Mouse (Mus musculus) heart, postnatal 0 days (tissue): ENCODE results near the gene Mgat4b. TPM values are rescaled to one million over a fixed set of nuclear protein-coding genes. Genes with fewer than 3 reads are reported as not detected.

ENCODE experiments used
- ATAC-seq: fragments of 200-750 bp; cut with Nextera tagmentation; 2 replicates; pipeline ENCODE4 v1.8.0; 2017; ENCODE audit warnings: low read depth, moderate number of reproducible peaks, moderate library complexity; ENCODE audit not compliant: insufficient read depth
- DNase-seq: peaks from one replicate; pipeline ENCODE4 v3.0.0-alpha.2; 2016; ENCODE audit warnings: low spot score
- H3K27ac ChIP-seq: fragments of 300-500 bp; sonication (generic); 2 replicates; pipeline ENCODE4 v1.5.1; 2014; ENCODE audit warnings: low read depth, mild to moderate bottlenecking
- H3K27me3 ChIP-seq: fragments of 300-500 bp; sonication (generic); 2 replicates; pipeline ENCODE4 v1.6.1; 2014; ENCODE audit warnings: low read length, mixed read lengths; ENCODE audit not compliant: control insufficient read depth, insufficient read depth
- H3K36me3 ChIP-seq: fragments of 300-500 bp; sonication (generic); replicated peaks from 2 replicates; pipeline ENCODE4 v1.6.1; 2014; ENCODE audit warnings: low read length, mixed read lengths; ENCODE audit not compliant: control insufficient read depth, insufficient read depth
- H3K4me1 ChIP-seq: fragments of 300-500 bp; sonication (generic); 2 replicates; pipeline ENCODE4 v1.6.1; 2014; ENCODE audit warnings: antibody characterized with exemption; ENCODE audit not compliant: control insufficient read depth, insufficient read depth
- H3K4me2 ChIP-seq: fragments of 300-500 bp; sonication (generic); 2 replicates; pipeline ENCODE4 v1.6.1; 2014; ENCODE audit warnings: low read depth, mild to moderate bottlenecking, low read length, moderate library complexity
- H3K4me3 ChIP-seq: fragments of 300-500 bp; sonication (generic); 2 replicates; pipeline ENCODE4 v1.5.1; 2014; ENCODE audit warnings: low read depth, low read length
- H3K9ac ChIP-seq: fragments of 300-500 bp; sonication (generic); replicated peaks from 2 replicates; pipeline ENCODE4 v1.6.1; 2014; ENCODE audit warnings: low read depth, low read length, mixed read lengths
- H3K9me3 ChIP-seq: fragments of 300-500 bp; sonication (generic); replicated peaks from 2 replicates; pipeline ENCODE4 v1.6.1; 2016; ENCODE audit warnings: low read length; ENCODE audit not compliant: control insufficient read depth
- CTCF ChIP-seq: IDR thresholded peaks from 2 replicates; pipeline ENCODE4 v1.5.1; 2016; ENCODE audit warnings: antibody characterized with exemption, control low read depth, low read depth
- EP300 ChIP-seq: IDR thresholded peaks from 2 replicates; pipeline ENCODE4 v1.6.1; 2016; ENCODE audit warnings: antibody characterized with exemption, low read depth
- WGBS: fragments of 180-500 bp; shearing (Covaris S2); extraction: QIAGEN DNeasy Blood & Tissue Kit; methylation state at CpG from one replicate; pipeline ENCODE4 v1.1.7; 2014; 5-methylcytosine and 5-hydroxymethylcytosine counted together
- polyA plus RNA-seq: library from polyadenylated mRNA; unstranded; fragments of >200 nt; fragmentation: Nextera tagmentation; extraction: Ambion mirVana; gene quantifications from 2 replicates; pipeline ENCODE4 v1.2.1, GENCODE M21; 2015
- total RNA-seq: library from RNA; depleted of rRNA; stranded (reverse); fragments of >200 nt; gene quantifications from 2 replicates; pipeline ENCODE4 v1.2.3, GENCODE M21; 2014; ENCODE audit warnings: low replicate concordance

The Mgat4b gene
- total and polyA plus RNA-seq, 2 experiments from 2014 or later: 39.6 to 69.2 TPM

GRCm38 (mm10) chr11:50252166-50252565, 41.5 kb downstream of the Mgat4b start:
- no peak overlapping the region for H3K9ac ChIP-seq
- TF ChIP-seq EP300 (no peak), CTCF (no peak)
- no peak for DNase-seq
- peaks cover 15% of the 10 kb centered on the region for H3K36me3 ChIP-seq
- no peak overlapping the region for H3K4me3 ChIP-seq
- H3K27me3 ChIP-seq: no peaks in the 10 kb centered on the region
- H3K4me2 ChIP-seq: no peak overlapping the region
- 56% methylated on average over 3 of the region's 3 CpGs for WGBS
- H3K9me3 ChIP-seq: no peaks in the 10 kb centered on the region
- ATAC-seq: peak; percentile 65; the same call in 1 of the 2 replicates
- H3K27ac ChIP-seq: peak overlapping the region; percentile 26; the same call in 1 of the 2 replicates
- no peaks in the 10 kb centered on the region for H3K4me1 ChIP-seq

GRCm38 (mm10) chr11:50252684-50253265, 42.1 kb downstream of the Mgat4b start:
- Histone ChIP-seq H3K4me2 (no peak overlapping the region), H3K9me3 (no peaks in the 10 kb centered on the region), H3K27ac (peak overlapping the region; percentile 26; the same call in 1 of the 2 replicates), H3K27me3 (no peaks in the 10 kb centered on the region), H3K4me1 (no peaks in the 10 kb centered on the region), H3K4me3 (no peak overlapping the region), H3K9ac (no peak overlapping the region), H3K36me3 (peaks cover 21% of the 10 kb centered on the region)
- DNase-seq: no peak
- ATAC-seq: peak; percentile 14; the same call in 1 of the 2 replicates
- WGBS: 59% methylated on average over 11 of the region's 11 CpGs
- TF ChIP-seq EP300: no peak
- no peak for TF ChIP-seq CTCF

GRCm38 (mm10) chr11:50253393-50253792, 42.7 kb downstream of the Mgat4b start:
- Histone ChIP-seq H3K36me3 (peaks cover 27% of the 10 kb centered on the region), H3K4me3 (no peak overlapping the region), H3K4me1 (no peaks in the 10 kb centered on the region), H3K9ac (no peak overlapping the region), H3K4me2 (no peak overlapping the region), H3K27ac (no peak overlapping the region), H3K9me3 (no peaks in the 10 kb centered on the region), H3K27me3 (no peaks in the 10 kb centered on the region)
- TF ChIP-seq CTCF (no peak), EP300 (no peak)
- WGBS: 32% methylated on average over 1 of the region's 1 CpGs
- DNase-seq (no peak), ATAC-seq (no peak)

- H3K4me3 ChIP-seq: no peak overlapping the region
- no peak overlapping the region for H3K27ac ChIP-seq
- 68% methylated on average over 12 of the region's 12 CpGs for WGBS
- ATAC-seq (no peak), DNase-seq (no peak)
- H3K27me3 ChIP-seq: no peaks in the 10 kb centered on the region
- no peaks in the 10 kb centered on the region for H3K9me3 ChIP-seq
- no peak overlapping the region for H3K9ac ChIP-seq
- H3K4me2 ChIP-seq: no peak overlapping the region
- H3K4me1 ChIP-seq: no peaks in the 10 kb centered on the region
- TF ChIP-seq CTCF (no peak), EP300 (no peak)
- peaks cover 34% of the 10 kb centered on the region for H3K36me3 ChIP-seq
Measured at GRCm38 (mm10) chr11:50254010-50254580, 43.4 kb downstream of the Mgat4b start.

DNA sequence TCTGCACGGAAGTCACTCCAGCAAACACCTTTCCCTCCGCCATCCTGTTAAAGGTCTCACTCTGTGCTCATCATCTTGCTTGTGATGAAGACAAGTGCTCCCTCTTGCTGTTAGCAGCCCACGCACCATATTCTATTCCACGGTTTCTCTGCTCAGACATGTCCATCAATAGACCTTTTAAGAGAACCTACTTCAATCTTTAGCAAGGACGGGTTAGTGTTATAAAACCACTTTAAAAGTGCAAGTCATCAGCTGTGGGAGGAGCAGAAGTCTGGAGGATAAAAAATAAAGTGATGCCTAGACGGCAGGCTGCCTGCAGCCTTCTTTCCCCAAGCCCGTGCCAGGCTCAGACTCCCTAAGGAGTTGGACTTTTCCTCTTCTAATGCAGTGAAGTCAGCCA, 45.9 kb downstream of the Mgat4b start:
- no peak overlapping the region for H3K27ac ChIP-seq
- no peaks in the 10 kb centered on the region for H3K9me3 ChIP-seq
- no peak overlapping the region for H3K4me2 ChIP-seq
- H3K9ac ChIP-seq: no peak overlapping the region
- no peak overlapping the region for H3K4me3 ChIP-seq
- WGBS: 81% methylated on average over 7 of the region's 7 CpGs
- ATAC-seq: no peak
- no peaks in the 10 kb centered on the region for H3K4me1 ChIP-seq
- H3K27me3 ChIP-seq: no peaks in the 10 kb centered on the region
- peaks cover 57% of the 10 kb centered on the region for H3K36me3 ChIP-seq
- TF ChIP-seq CTCF (no peak), EP300 (no peak)
- DNase-seq: no peak
